Mouse (Mus musculus): Measurements from ENCODE around the gene Wdfy4. TPM values are rescaled to one million over a fixed set of nuclear protein-coding genes. Genes with fewer than 3 reads are reported as not detected.

The Wdfy4 gene
- polyA plus RNA-seq, 1 experiment, result 0.48 TPM

- Histone ChIP-seq H3K4me3 (ENCODE audit: insufficient read depth, low read depth, low read length) (no peak overlapping the region), H3K27ac (replicated peaks; ENCODE audit: low read depth, low read length) (no peak overlapping the region), H3K4me1 (ENCODE audit: control insufficient read depth, insufficient read depth, insufficient read length, low read length) (no peaks in the 10 kb centered on the region)
Measured at GRCm38 (mm10) chr14:32999511-32999910, 185.8 kb downstream of the Wdfy4 start.

GRCm38 (mm10) chr14:32994954-32995636 lies 190.2 kb downstream of the Wdfy4 start:
- peak overlapping the region; percentile 31 for H3K4me3 ChIP-seq (ENCODE audit: insufficient read depth, low read depth, low read length)
- H3K27ac ChIP-seq (replicated peaks; ENCODE audit: low read depth, low read length), result no peak overlapping the region
- no peaks in the 10 kb centered on the region for H3K4me1 ChIP-seq (ENCODE audit: control insufficient read depth, insufficient read depth, insufficient read length, low read length)

GRCm38 (mm10) chr14:32991082-32991481 lies 194.2 kb downstream of the Wdfy4 start, which contains the start of gene Lrrc18:
TSS of gene Lrrc18 (plus strand) at chr14:32991382.
- no peak within 1 kb of the TSS for H3K4me3 ChIP-seq (ENCODE audit: insufficient read depth, low read depth, low read length)
- no peak within 1 kb of the TSS for H3K27ac ChIP-seq (replicated peaks; ENCODE audit: low read depth, low read length)
- H3K4me1 ChIP-seq (ENCODE audit: control insufficient read depth, insufficient read depth, insufficient read length, low read length), result no peaks in the 10 kb centered on the region

GRCm38 (mm10) chr14:32986659-32987058 lies 198.6 kb downstream of the Wdfy4 start:
- Histone ChIP-seq H3K27ac (replicated peaks; ENCODE audit: low read depth, low read length) (no peak overlapping the region), H3K4me1 (ENCODE audit: control insufficient read depth, insufficient read depth, insufficient read length, low read length) (no peaks in the 10 kb centered on the region), H3K4me3 (ENCODE audit: insufficient read depth, low read depth, low read length) (no peak overlapping the region)

GRCm38 (mm10) chr14:32984176-32984738 lies 201.1 kb downstream of the Wdfy4 start:
- H3K4me1 ChIP-seq (ENCODE audit: control insufficient read depth, insufficient read depth, insufficient read length, low read length), result no peaks in the 10 kb centered on the region
- H3K27ac ChIP-seq (replicated peaks; ENCODE audit: low read depth, low read length), result no peak overlapping the region
- H3K4me3 ChIP-seq (ENCODE audit: insufficient read depth, low read depth, low read length), result no peak overlapping the region

GRCm38 (mm10) chr14:32970700-32971099 lies 214.6 kb downstream of the Wdfy4 start:
- H3K4me1 ChIP-seq (ENCODE audit: control insufficient read depth, insufficient read depth, insufficient read length, low read length), result no peaks in the 10 kb centered on the region
- H3K27ac ChIP-seq (replicated peaks; ENCODE audit: low read depth, low read length), result no peak overlapping the region
- H3K4me3 ChIP-seq (ENCODE audit: insufficient read depth, low read depth, low read length), result no peak overlapping the region

GRCm38 (mm10) chr14:32964742-32965141 lies 220.6 kb downstream of the Wdfy4 start:
- Histone ChIP-seq H3K27ac (replicated peaks; ENCODE audit: low read depth, low read length) (no peak overlapping the region), H3K4me3 (ENCODE audit: insufficient read depth, low read depth, low read length) (no peak overlapping the region), H3K4me1 (ENCODE audit: control insufficient read depth, insufficient read depth, insufficient read length, low read length) (no peaks in the 10 kb centered on the region)

- Histone ChIP-seq H3K4me1 (ENCODE audit: control insufficient read depth, insufficient read depth, insufficient read length, low read length) (no peaks in the 10 kb centered on the region), H3K4me3 (ENCODE audit: insufficient read depth, low read depth, low read length) (no peak overlapping the region), H3K27ac (replicated peaks; ENCODE audit: low read depth, low read length) (no peak overlapping the region)
Measured at GRCm38 (mm10) chr14:32960481-32960880, 224.8 kb downstream of the Wdfy4 start.

GRCm38 (mm10) chr14:32958671-32959070 lies 226.6 kb downstream of the Wdfy4 start:
- H3K4me1 ChIP-seq (ENCODE audit: control insufficient read depth, insufficient read depth, insufficient read length, low read length), result no peaks in the 10 kb centered on the region
- H3K4me3 ChIP-seq (ENCODE audit: insufficient read depth, low read depth, low read length), result no peak overlapping the region
- no peak overlapping the region for H3K27ac ChIP-seq (replicated peaks; ENCODE audit: low read depth, low read length)

GRCm38 (mm10) chr14:32956486-32956885 lies 228.8 kb downstream of the Wdfy4 start:
- no peak overlapping the region for H3K4me3 ChIP-seq (ENCODE audit: insufficient read depth, low read depth, low read length)

GRCm38 (mm10) chr14:32950312-32951301 lies 234.7 kb downstream of the Wdfy4 start:
- H3K27ac ChIP-seq (replicated peaks; ENCODE audit: low read depth, low read length), result no peak overlapping the region
- no peak overlapping the region for H3K4me3 ChIP-seq (ENCODE audit: insufficient read depth, low read depth, low read length)
- H3K4me1 ChIP-seq (ENCODE audit: control insufficient read depth, insufficient read depth, insufficient read length, low read length), result no peaks in the 10 kb centered on the region

More at GRCm38 (mm10) chr14:32956486-32956885, 228.8 kb downstream of the Wdfy4 start:
- Histone ChIP-seq H3K4me1 (ENCODE audit: control insufficient read depth, insufficient read depth, insufficient read length, low read length) (no peaks in the 10 kb centered on the region), H3K27ac (replicated peaks; ENCODE audit: low read depth, low read length) (no peak overlapping the region)

GRCm38 (mm10) chr14:32947512-32947911 lies 237.8 kb downstream of the Wdfy4 start:
- Histone ChIP-seq H3K4me1 (ENCODE audit: control insufficient read depth, insufficient read depth, insufficient read length, low read length) (no peaks in the 10 kb centered on the region), H3K4me3 (ENCODE audit: insufficient read depth, low read depth, low read length) (no peak overlapping the region), H3K27ac (replicated peaks; ENCODE audit: low read depth, low read length) (no peak overlapping the region)

GRCm38 (mm10) chr14:32939217-32939616 lies 246.1 kb downstream of the Wdfy4 start:
- H3K4me3 ChIP-seq (ENCODE audit: insufficient read depth, low read depth, low read length), result no peak overlapping the region
- no peaks in the 10 kb centered on the region for H3K4me1 ChIP-seq (ENCODE audit: control insufficient read depth, insufficient read depth, insufficient read length, low read length)
- H3K27ac ChIP-seq (replicated peaks; ENCODE audit: low read depth, low read length), result no peak overlapping the region

- Histone ChIP-seq H3K4me1 (ENCODE audit: control insufficient read depth, insufficient read depth, insufficient read length, low read length) (no peaks in the 10 kb centered on the region), H3K27ac (replicated peaks; ENCODE audit: low read depth, low read length) (no peak overlapping the region), H3K4me3 (ENCODE audit: insufficient read depth, low read depth, low read length) (no peak overlapping the region)
Measured at GRCm38 (mm10) chr14:32934064-32934463, 251.2 kb downstream of the Wdfy4 start.

- no peak overlapping the region; the same call in 1 of the 2 replicates for H3K27ac ChIP-seq (replicated peaks; ENCODE audit: low read depth, low read length)
- H3K4me3 ChIP-seq (ENCODE audit: insufficient read depth, low read depth, low read length), result no peak overlapping the region
- H3K4me1 ChIP-seq (ENCODE audit: control insufficient read depth, insufficient read depth, insufficient read length, low read length), result no peaks in the 10 kb centered on the region
Measured at GRCm38 (mm10) chr14:32932220-32932619, 253.1 kb downstream of the Wdfy4 start.
